Mouse (Mus musculus) left cerebral cortex, postnatal 36 days (tissue): ENCODE data around the gene Flvcr2. TPM values are rescaled to one million over a fixed set of nuclear protein-coding genes. Genes with fewer than 3 reads are reported as not detected.
"Not testable (repeated sequence)": the region's sequence is repeated elsewhere in the genome, so short reads cannot be mapped to it uniquely, and the experiment has no call there.

Experiments used
- DNase-seq, 2 experiments: peaks; one replicate each; pipeline ENCODE4 v3.0.0; 2021 to 2022; ENCODE audit warnings: low spot score in 2 of 2, mixed read lengths in 1 of 2
- intact Hi-C: fragments of 180-260 bp; cut with DNase I; formaldehyde crosslinking; loops from one replicate; pipeline ENCODE4 v1.15.1; 2025
- total RNA-seq, 2 experiments: library from RNA; stranded (reverse); gene quantifications; 2 replicates each; pipeline ENCODE4 v1.2.3; 2021

Gene Flvcr2
- 1 to 10 TPM; 2.2 to 2.3 TPM for total RNA-seq

GRCm38 (mm10) chr12:85745827-85746695 lies at the start of gene Flvcr2:
Gene Flvcr2, plus strand, starts transcription at chr12:85746539.
- DNase-seq, result peak; percentile 58 to 59
- intact Hi-C loops, result loop anchor here (2.0 kb wide), 1 partner anchor 71 kb away; no protein-coding TSS in a partner anchor

- DNase-seq, intact Hi-C loops: not testable (repeated sequence)
Measured at GRCm38 (mm10) chr12:85698179-85698578, 48.2 kb upstream of the Flvcr2 start.

- intact Hi-C loops, result no loop called here
- no peak for DNase-seq
Measured at GRCm38 (mm10) chr12:85700191-85700841, 46.0 kb upstream of the Flvcr2 start.

- intact Hi-C loops, result no loop called here
- no peak for DNase-seq
Measured at GRCm38 (mm10) chr12:85700842-85701223, 45.5 kb upstream of the Flvcr2 start.

- no peak for DNase-seq
- intact Hi-C loops, result no loop called here
Measured at GRCm38 (mm10) chr12:85702166-85703055, 43.9 kb upstream of the Flvcr2 start.

GRCm38 (mm10) chr12:85703507-85703906 lies 42.8 kb upstream of the Flvcr2 start:
- DNase-seq, result no peak
- intact Hi-C loops, result no loop called here

GRCm38 (mm10) chr12:85704566-85704965 lies 41.8 kb upstream of the Flvcr2 start:
- DNase-seq, result no peak
- intact Hi-C loops, result no loop called here

- intact Hi-C loops, result no loop called here
- DNase-seq, result peak; percentile 41 to 54
Measured at GRCm38 (mm10) chr12:85705002-85705830, 41.1 kb upstream of the Flvcr2 start.

GRCm38 (mm10) chr12:85705831-85706530 lies 40.4 kb upstream of the Flvcr2 start:
- intact Hi-C loops, result no loop called here
- no peak for DNase-seq

GRCm38 (mm10) chr12:85706906-85707305 lies 39.4 kb upstream of the Flvcr2 start:
- intact Hi-C loops, result no loop called here
- DNase-seq, result no peak

GRCm38 (mm10) chr12:85707391-85707790 lies 38.9 kb upstream of the Flvcr2 start:
- no peak for DNase-seq
- intact Hi-C loops, result no loop called here

- intact Hi-C loops, result no loop called here
- DNase-seq, result no peak
Measured at GRCm38 (mm10) chr12:85708556-85708955, 37.8 kb upstream of the Flvcr2 start.

GRCm38 (mm10) chr12:85710695-85711094 lies 35.6 kb upstream of the Flvcr2 start:
- intact Hi-C loops, result no loop called here
- no peak for DNase-seq

- intact Hi-C loops, result no loop called here
- no peak for DNase-seq
Measured at GRCm38 (mm10) chr12:85712587-85712986, 33.8 kb upstream of the Flvcr2 start.

GRCm38 (mm10) chr12:85714126-85714525 lies 32.2 kb upstream of the Flvcr2 start:
- intact Hi-C loops, result no loop called here
- no peak for DNase-seq

- intact Hi-C loops, result loop anchor here (5.0 kb wide), 1 partner anchor 228 kb away; no protein-coding TSS in a partner anchor
- DNase-seq, result no peak
Measured at GRCm38 (mm10) chr12:85725306-85725705, 21.0 kb upstream of the Flvcr2 start.

GRCm38 (mm10) chr12:85726729-85727397 lies 19.5 kb upstream of the Flvcr2 start:
- DNase-seq, result no peak
- intact Hi-C loops, result loop anchor here (5.0 kb wide), 1 partner anchor 230 kb away; no protein-coding TSS in a partner anchor

- DNase-seq, result no peak
- intact Hi-C loops, result loop anchor here (5.0 kb wide), 1 partner anchor 231 kb away; no protein-coding TSS in a partner anchor
Measured at GRCm38 (mm10) chr12:85728181-85728580, 18.2 kb upstream of the Flvcr2 start.
